Mouse (Mus musculus) olfactory bulb, adult 2 months (tissue): ENCODE data around the gene Dpep1.

ENCODE experiments used
- CTCF ChIP-seq: fragments of 200-500 bp; IDR thresholded peaks from 2 replicates; pipeline ENCODE4 v1.5.1; 2012; ENCODE audit warnings: low read depth, mild to moderate bottlenecking, low read length, moderate library complexity; ENCODE audit not compliant: insufficient read depth
- POLR2A ChIP-seq: fragments of 200-500 bp; IDR thresholded peaks from 2 replicates; pipeline ENCODE4 v1.6.1; 2012; ENCODE audit warnings: mild to moderate bottlenecking, low read depth, low read length, moderate library complexity; ENCODE audit not compliant: insufficient read depth

DNA sequence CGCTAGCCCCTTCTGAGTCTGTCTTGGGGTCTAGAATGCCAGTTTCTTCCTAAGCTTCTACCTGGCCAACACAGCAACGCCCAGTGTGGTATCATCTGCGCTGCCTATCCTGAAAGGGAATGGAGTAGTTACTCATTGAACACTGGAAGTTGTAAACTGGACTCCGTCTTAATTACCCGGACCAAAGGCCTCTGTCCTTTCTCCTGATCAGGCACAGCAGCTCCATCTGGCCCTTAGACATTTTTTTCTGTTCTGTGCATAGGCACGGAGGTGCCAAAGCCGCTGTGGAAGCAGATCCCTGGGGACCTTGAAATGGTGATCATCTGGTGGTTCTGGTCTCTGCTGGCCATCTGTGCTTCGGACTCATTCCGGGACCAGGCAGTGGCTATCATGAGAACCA, 7.7 kb downstream of the Dpep1 start:
- TF ChIP-seq CTCF (no peak), POLR2A (no peak)
